Mouse (Mus musculus) liver, postnatal 0 days (tissue): ENCODE results near the gene Wnt4.

Source experiments
- CTCF ChIP-seq: sonication (generic); IDR thresholded peaks from 2 replicates; pipeline ENCODE4 v1.5.1; 2016; ENCODE audit warnings: antibody characterized with exemption, low read depth
- EP300 ChIP-seq: IDR thresholded peaks from 2 replicates; pipeline ENCODE4 v1.6.1; 2016; ENCODE audit warnings: antibody characterized with exemption, low read depth, mild to moderate bottlenecking

GRCm38 (mm10) chr4:137316027-137316770 lies 38.9 kb downstream of the Wnt4 start:
- TF ChIP-seq CTCF = peak; percentile 32
- no peak for TF ChIP-seq EP300
